Mouse (Mus musculus) stomach, embryonic 14.5 days (tissue): ENCODE data around the gene Nop2. TPM values are rescaled to one million over a fixed set of nuclear protein-coding genes. Genes with fewer than 3 reads are reported as not detected.
A peak's percentile ranks its signal among the peaks of the same experiment; 100 is the strongest.

Source experiments
- ATAC-seq: fragments of 200-750 bp; cut with Nextera tagmentation; 2 replicates; pipeline ENCODE4 v1.8.0; 2017; ENCODE audit warnings: low read depth, moderate TSS enrichment; ENCODE audit not compliant: insufficient number of reproducible peaks, insufficient read depth, low FRiP score
- H3K27ac ChIP-seq: fragments of 300-500 bp; sonication (generic); 2 replicates; pipeline ENCODE4 v1.5.1; 2014; ENCODE audit warnings: mild to moderate bottlenecking, low read length, moderate library complexity, mixed read lengths
- H3K27me3 ChIP-seq: fragments of 300-500 bp; sonication (generic); 2 replicates; pipeline ENCODE4 v1.6.1; 2014; ENCODE audit warnings: low read length, control low read depth, mixed read lengths; ENCODE audit not compliant: control insufficient read depth, insufficient read depth
- H3K36me3 ChIP-seq: fragments of 300-500 bp; sonication (generic); 2 replicates; pipeline ENCODE4 v1.6.1; 2014; ENCODE audit warnings: mild to moderate bottlenecking, control low read depth, low read length, moderate library complexity, mixed read lengths; ENCODE audit not compliant: control insufficient read depth, insufficient read depth
- H3K4me1 ChIP-seq: fragments of 300-500 bp; sonication (generic); 2 replicates; pipeline ENCODE4 v1.6.1; 2014; ENCODE audit warnings: low read length, control low read depth, mixed read lengths; ENCODE audit not compliant: control insufficient read depth, insufficient read depth
- H3K4me2 ChIP-seq: fragments of 300-500 bp; sonication (generic); replicated peaks from 2 replicates; pipeline ENCODE4 v1.6.1; 2014; ENCODE audit warnings: low read depth, low read length, control low read depth
- H3K4me3 ChIP-seq: fragments of 300-500 bp; sonication (generic); 2 replicates; pipeline ENCODE4 v1.5.1; 2014; ENCODE audit warnings: low read depth, low read length, control low read depth
- H3K9ac ChIP-seq: fragments of 300-500 bp; sonication (generic); replicated peaks from 2 replicates; pipeline ENCODE4 v1.6.1; 2014; ENCODE audit warnings: low read depth, mild to moderate bottlenecking, control low read depth, low read length, moderate library complexity, mixed read lengths
- H3K9me3 ChIP-seq: fragments of 300-500 bp; sonication (generic); 2 replicates; pipeline ENCODE4 v1.6.1; 2016; ENCODE audit warnings: low read depth, low read length, control low read depth; ENCODE audit not compliant: control insufficient read depth
- WGBS: fragments of 180-500 bp; shearing (Covaris S2); extraction: QIAGEN DNeasy Blood & Tissue Kit; methylation state at CpG from one replicate; pipeline ENCODE4 v1.1.7; 2014; 5-methylcytosine and 5-hydroxymethylcytosine counted together
- polyA plus RNA-seq: library from polyadenylated mRNA; unstranded; fragments of >200 nt; fragmentation: Nextera tagmentation; extraction: Ambion mirVana; gene quantifications from 2 replicates; pipeline ENCODE4 v1.2.1, GENCODE M21; 2014

The Nop2 gene
- polyA plus RNA-seq, 1 experiment from 2014 or later = 52.3 TPM

DNA sequence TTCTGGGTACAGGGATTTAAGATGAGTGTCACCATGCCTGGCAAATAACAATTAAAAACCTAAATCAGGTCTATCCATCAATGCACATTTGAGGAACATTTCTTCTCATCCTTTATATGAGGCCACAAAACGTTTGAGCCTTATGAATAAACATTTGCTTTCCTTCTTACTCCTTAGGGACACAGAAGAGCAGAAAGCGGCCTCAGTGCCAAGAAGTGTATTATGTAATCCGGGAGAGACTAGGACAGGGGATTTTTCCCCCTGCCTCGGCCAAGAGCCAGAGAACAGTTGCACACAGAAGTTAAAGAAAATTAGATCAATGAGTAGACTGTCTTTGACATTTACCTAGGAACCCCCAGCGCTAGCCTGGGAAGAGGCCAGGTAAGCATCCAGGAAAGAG is 50.4 kb downstream of the Nop2 start:
- WGBS = 85% methylated on average over 5 of the region's 5 CpGs
- no peaks in the 10 kb centered on the region for H3K9me3 ChIP-seq
- no peak for ATAC-seq
- no peaks in the 10 kb centered on the region for H3K4me1 ChIP-seq
- peaks cover 91% of the 10 kb centered on the region for H3K36me3 ChIP-seq
- no peaks in the 10 kb centered on the region for H3K27me3 ChIP-seq
- no peak overlapping the region for H3K4me2 ChIP-seq
- no peak overlapping the region for H3K27ac ChIP-seq
- H3K9ac ChIP-seq = no peak overlapping the region
- H3K4me3 ChIP-seq = no peak overlapping the region

DNA sequence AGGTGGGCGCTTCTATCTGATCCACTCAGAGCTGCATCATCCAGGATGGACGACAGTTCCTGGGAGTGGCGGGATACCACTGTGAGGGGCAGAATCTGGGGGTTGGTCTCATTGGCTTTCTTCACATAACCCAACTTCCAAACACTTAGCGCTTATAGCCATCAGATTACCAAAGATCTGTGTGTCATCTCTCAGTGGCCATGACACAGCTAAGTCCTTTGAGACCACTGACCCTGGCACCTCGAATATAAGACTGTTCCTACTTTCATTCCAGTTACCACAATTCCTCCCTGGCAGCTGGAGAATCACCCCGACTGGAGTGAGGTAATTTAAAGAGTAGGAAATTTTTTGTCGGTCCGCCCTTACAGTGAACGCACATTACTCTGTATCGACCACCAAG is 54.5 kb downstream of the Nop2 start:
- H3K27ac ChIP-seq = no peak overlapping the region
- H3K4me1 ChIP-seq = no peaks in the 10 kb centered on the region
- H3K4me2 ChIP-seq = no peak overlapping the region
- no peak for ATAC-seq
- no peaks in the 10 kb centered on the region for H3K27me3 ChIP-seq
- WGBS = 90% methylated on average over 10 of the region's 10 CpGs
- H3K36me3 ChIP-seq = peaks cover 79% of the 10 kb centered on the region
- H3K4me3 ChIP-seq = no peak overlapping the region
- no peaks in the 10 kb centered on the region for H3K9me3 ChIP-seq
- H3K9ac ChIP-seq = no peak overlapping the region

DNA sequence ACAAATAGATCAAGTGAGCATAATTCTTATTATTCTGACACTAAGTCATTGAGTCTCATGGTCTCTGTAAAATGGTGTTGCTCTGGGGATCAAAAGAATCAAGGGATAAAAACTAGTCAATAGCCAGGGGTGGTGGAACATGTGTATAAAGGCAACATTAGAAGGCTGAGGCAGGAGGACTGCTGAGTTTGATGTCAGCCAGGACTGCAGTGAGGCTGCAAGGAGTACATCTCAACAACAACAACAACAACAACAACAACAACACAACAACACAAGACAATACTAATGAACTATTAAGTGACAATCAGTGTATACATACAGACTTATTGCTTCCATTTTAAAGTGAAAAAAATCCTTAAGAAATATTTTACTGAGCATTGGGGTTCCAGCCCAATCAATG is 59.1 kb downstream of the Nop2 start:
- ATAC-seq = no peak
- Histone ChIP-seq H3K27ac (peak overlapping the region; percentile 96), H3K9ac (peak overlapping the region; percentile 56), H3K9me3 (no peaks in the 10 kb centered on the region), H3K4me1 (peaks cover 3% of the 10 kb centered on the region; the same call in 1 of the 2 replicates), H3K4me3 (peak overlapping the region; percentile 55), H3K27me3 (no peaks in the 10 kb centered on the region), H3K4me2 (peak overlapping the region; percentile 55), H3K36me3 (peaks cover 53% of the 10 kb centered on the region)

DNA sequence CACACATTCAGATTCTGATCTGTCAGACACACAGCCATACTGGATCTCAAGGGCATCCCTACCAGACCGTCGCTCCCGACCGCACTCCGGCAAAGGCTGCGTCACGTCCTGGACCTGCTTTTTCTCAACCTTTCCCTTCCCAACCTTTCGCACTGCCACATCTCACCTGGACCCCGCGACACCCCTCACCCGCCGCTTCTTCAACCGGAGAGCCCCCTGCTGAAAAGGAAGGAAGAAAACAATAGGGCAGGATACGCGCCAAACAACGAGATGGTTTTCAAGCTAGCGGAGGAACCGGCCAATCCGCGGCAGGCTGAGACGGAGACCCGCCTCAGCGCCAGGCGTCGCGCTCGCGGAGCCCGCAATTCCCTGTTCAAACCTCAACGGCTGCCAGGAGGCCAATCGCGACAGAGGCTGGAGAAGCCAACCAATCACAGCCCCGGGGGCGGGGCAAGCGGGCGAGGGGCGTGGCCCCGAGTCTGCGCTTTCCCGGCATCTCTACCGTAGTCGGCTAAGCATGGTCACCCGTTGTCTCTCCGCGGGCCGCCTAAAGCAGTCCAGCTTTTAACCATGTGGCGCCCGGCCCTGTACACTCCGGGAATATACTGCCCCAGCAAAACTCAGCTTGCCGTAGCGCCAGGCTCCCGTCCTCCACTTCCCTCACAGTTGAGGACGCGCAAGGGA is 59.8 kb downstream of the Nop2 start, which contains the start of the genes Ncapd2 and Mrpl51:
TSS of gene Ncapd2 (minus strand) at position 370 of the 684 bp plus-strand sequence.
TSS of gene Mrpl51 (plus strand) at position 470 of the 684 bp plus-strand sequence.
- Histone ChIP-seq H3K9me3 (no peaks in the 10 kb centered on the region), H3K27me3 (no peaks in the 10 kb centered on the region), H3K4me1 (peaks cover 3% of the 10 kb centered on the region; the same call in 1 of the 2 replicates), H3K4me3 (peak within 1 kb of the TSS; percentile 55), H3K9ac (peak within 1 kb of the TSS; percentile 69), H3K4me2 (peak within 1 kb of the TSS; percentile 94), H3K27ac (peak within 1 kb of the TSS; percentile 96), H3K36me3 (peaks cover 46% of the 10 kb centered on the region)
- ATAC-seq = peak; percentile 98
- WGBS = under 1% methylated on average over 54 of the region's 54 CpGs

DNA sequence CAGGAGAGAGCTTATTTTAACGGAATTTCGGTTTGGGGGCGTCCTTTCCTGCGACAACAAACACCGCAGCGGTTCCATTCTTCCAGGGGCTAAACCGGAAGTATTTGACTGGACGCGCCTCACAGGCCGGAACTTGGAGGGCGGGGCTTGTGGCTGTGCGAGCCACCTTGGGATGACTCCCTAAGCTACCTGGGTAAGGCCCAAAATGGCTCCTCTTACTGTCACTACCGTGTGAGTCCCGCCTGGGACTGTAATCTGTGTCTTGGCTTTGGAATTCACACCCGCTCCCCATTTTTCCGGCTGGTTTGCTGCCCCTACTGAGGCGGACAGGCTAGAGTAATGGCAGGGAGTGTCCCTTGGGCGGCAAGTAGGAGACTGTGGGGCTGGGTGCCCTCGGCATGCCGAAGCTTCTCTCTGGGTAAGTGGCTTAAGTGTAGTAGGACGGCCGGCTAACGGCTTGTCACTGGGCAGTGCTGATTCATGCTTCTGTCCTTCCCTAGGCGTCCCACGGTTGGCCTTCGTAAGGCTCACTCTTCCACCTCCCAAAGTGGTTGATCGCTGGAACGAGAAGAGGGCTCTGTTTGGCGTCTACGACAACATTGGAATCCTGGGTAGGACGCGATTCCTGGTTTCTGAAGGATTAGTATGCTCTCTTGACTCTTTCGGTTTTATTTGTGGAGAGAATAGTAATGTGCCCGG is 60.5 kb downstream of the Nop2 start:
- Histone ChIP-seq H3K4me3 (peak overlapping the region; percentile 55), H3K27ac (peak overlapping the region; percentile 96), H3K36me3 (peaks cover 39% of the 10 kb centered on the region), H3K4me1 (peaks cover 3% of the 10 kb centered on the region; the same call in 1 of the 2 replicates), H3K4me2 (peak overlapping the region; percentile 94), H3K9ac (peak overlapping the region; percentile 69), H3K9me3 (no peaks in the 10 kb centered on the region), H3K27me3 (no peaks in the 10 kb centered on the region)
- ATAC-seq = peak; percentile 92
- under 1% methylated on average over 34 of the region's 34 CpGs for WGBS

DNA sequence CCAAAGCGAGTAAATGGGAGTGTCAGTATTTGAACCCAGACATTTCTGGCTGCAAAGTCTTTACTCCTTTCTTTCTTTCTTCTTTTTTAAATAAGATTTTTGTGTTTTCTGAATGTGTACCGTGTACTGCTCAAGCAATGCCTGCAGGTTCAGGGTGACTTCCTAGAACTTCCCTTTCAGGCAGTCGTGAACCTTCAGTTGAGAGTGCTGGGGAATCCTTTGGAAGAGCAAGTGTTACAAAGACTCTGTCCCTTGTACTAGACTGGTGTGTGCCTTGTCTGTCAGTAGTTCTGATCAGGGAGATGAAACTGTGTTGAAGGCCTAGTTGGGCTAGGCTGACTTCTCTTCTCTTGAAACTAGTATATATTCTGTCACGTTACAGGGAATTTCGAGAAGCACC is 61.1 kb downstream of the Nop2 start:
- ATAC-seq = no peak
- Histone ChIP-seq H3K4me2 (peak overlapping the region; percentile 94), H3K27me3 (no peaks in the 10 kb centered on the region), H3K4me3 (peak overlapping the region; percentile 55), H3K4me1 (peaks cover 3% of the 10 kb centered on the region; the same call in 1 of the 2 replicates), H3K9me3 (no peaks in the 10 kb centered on the region), H3K36me3 (peaks cover 32% of the 10 kb centered on the region), H3K27ac (peak overlapping the region; percentile 96), H3K9ac (peak overlapping the region; percentile 69)
- 37% methylated on average over 5 of the region's 5 CpGs for WGBS

DNA sequence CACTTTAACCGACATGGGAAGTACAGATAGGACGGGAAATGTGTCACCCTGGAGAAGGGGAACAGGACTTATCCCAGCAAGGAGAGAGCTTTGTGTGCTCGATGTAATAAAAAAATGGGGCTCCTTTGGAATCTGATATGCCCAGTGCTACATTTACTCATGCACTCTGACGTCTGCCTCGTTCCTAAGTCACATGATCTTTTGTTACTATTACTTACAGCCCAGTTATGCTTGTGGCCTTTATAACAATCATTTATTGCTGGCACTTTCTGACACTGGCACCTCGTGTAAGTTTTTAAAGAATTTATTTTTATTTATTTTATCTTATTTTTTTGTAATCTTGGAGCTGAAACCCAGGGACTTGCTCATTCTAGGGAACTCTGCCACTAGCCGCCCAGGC is 61.7 kb downstream of the Nop2 start:
- ATAC-seq = no peak
- H3K9me3 ChIP-seq = no peaks in the 10 kb centered on the region
- no peak overlapping the region for H3K4me2 ChIP-seq
- no peak overlapping the region for H3K4me3 ChIP-seq
- H3K4me1 ChIP-seq = peaks cover 3% of the 10 kb centered on the region; the same call in 1 of the 2 replicates
- no peak overlapping the region for H3K27ac ChIP-seq
- peaks cover 28% of the 10 kb centered on the region for H3K36me3 ChIP-seq
- no peaks in the 10 kb centered on the region for H3K27me3 ChIP-seq
- 55% methylated on average over 7 of the region's 7 CpGs for WGBS
- no peak overlapping the region for H3K9ac ChIP-seq
